8 mouse cellular contexts compared by ENCODE assay signal in the genomic region with DNA sequence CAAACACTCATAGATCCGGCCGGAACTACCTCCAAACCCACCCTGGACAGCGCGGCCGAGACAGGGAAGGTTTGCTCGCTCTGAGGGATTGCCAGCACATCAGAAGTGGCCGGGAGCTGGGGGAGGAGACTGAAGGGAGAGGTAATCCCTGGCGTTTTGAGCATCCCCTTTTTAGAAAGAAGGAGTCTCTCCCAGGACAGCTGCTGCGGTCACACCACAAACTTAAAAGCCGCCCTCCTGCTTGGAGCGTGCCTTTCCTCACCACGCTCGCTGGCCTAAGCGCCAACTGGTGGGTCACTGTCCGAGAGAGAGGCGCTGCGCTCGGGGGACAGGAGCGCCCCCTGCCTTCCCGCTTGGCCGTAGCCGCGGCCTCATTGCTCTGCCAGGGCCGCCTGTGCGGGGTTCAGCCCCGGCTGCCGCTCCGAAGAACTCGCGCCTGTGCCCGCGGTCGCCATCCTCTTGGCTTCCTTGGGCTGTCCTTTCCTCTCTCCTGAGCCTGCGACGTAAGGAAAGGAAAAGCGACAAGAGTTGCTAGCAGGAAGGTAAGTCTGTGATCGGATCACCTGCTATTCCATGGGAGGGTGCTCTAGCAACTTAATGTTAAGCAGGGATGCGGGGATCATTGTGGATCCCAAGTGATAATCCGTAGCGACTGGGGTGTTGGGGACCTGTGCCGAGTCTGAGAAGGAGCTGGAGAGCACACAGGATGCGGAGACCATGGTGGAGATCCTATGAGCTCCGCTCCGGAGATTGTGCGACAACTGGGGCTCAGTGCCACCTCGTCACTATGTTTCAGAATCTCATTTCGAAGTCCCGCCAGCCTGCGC. TPM values are rescaled to one million over a fixed set of nuclear protein-coding genes. Genes with fewer than 3 reads are reported as not detected.
DNase-seq lines count a peak whose midpoint lies in the region; ATAC-seq and TF ChIP-seq lines count a peak whose summit lies in the region.

TSS of gene Sema3d (plus strand) at position 253 of the 827 bp plus-strand sequence.

- no peaks in the 10 kb centered on the region for H3K27me3 ChIP-seq in hindbrain, postnatal 0 days (ENCODE audit: insufficient read depth, low read length)

- WGBS in hindbrain, postnatal 0 days = under 1% methylated on average over 48 of the region's 49 CpGs

- no peak within 1 kb of the TSS for H3K27ac ChIP-seq in cortical plate, adult 2 months (ENCODE audit: insufficient read depth, low read length)
- no peak within 1 kb of the TSS for H3K27ac ChIP-seq in hindbrain, postnatal 0 days

- ATAC-seq in hindbrain, postnatal 0 days = peak; percentile 96

- no peaks in the 10 kb centered on the region for H3K36me3 ChIP-seq in hindbrain, postnatal 0 days (ENCODE audit: insufficient read depth, low read length)

- peak within 1 kb of the TSS; percentile 95 for H3K4me2 ChIP-seq in hindbrain, postnatal 0 days (ENCODE audit: low read depth, low read length)

- intact Hi-C loops in gastrocnemius, postnatal 14 days (cut with DNase I; ENCODE audit: low total_unique reads) = no loop called here

- H3K4me1 ChIP-seq in cortical plate, adult 2 months (ENCODE audit: control insufficient read depth, insufficient read depth, low read length) = no peaks in the 10 kb centered on the region
- no peaks in the 10 kb centered on the region for H3K4me1 ChIP-seq in hindbrain, postnatal 0 days (ENCODE audit: insufficient read depth, low read length)

- no peak for TF ChIP-seq POLR2A in cortical plate, adult 2 months (IDR thresholded peaks at IDR 0.05; ENCODE audit: extremely low read depth, insufficient read depth, low read length)

- DNase-seq in adrenal gland, adult (ENCODE audit: inconsistent age in 2 of 2, low spot score in 1 of 2) = peak; percentile 61 to 87
- DNase-seq in gastrocnemius, postnatal 14 days = peak; percentile 70
- DNase-seq in hindbrain, postnatal 0 days (ENCODE audit: low spot score) = peak; percentile 85
- peak; percentile 28 for DNase-seq in left cerebral cortex, adult 11 months (ENCODE audit: low spot score)
- peak; percentile 72 for DNase-seq in lung, postnatal 14 days
- DNase-seq in retina, postnatal 1 day = peak; percentile 81
- peak; percentile 61 to 79 for DNase-seq in urinary bladder, postnatal 4 days (ENCODE audit: low spot score in 2 of 2)

- H3K4me3 ChIP-seq in cortical plate, adult 2 months (ENCODE audit: insufficient read depth, low read length) = peak within 1 kb of the TSS; percentile 66
- peak within 1 kb of the TSS; percentile 66 for H3K4me3 ChIP-seq in hindbrain, postnatal 0 days (ENCODE audit: low read length)

- H3K9me3 ChIP-seq in hindbrain, postnatal 0 days (ENCODE audit: low read length) = no peaks in the 10 kb centered on the region

- H3K9ac ChIP-seq in hindbrain, postnatal 0 days (replicated peaks; ENCODE audit: low read length) = peak within 1 kb of the TSS; percentile 52

- peak; percentile 29; the same call in 1 of the 2 replicates for TF ChIP-seq CTCF in cortical plate, adult 2 months (IDR thresholded peaks at IDR 0.05; ENCODE audit: extremely low read depth, insufficient read depth, low read length)
- peak; percentile 79 for TF ChIP-seq CTCF in hindbrain, postnatal 0 days (IDR thresholded peaks at IDR 0.05; ENCODE audit: low read depth)

RNA-seq across cellular contexts. Expression of gene Sema3d, which starts in this region (rescaled TPM):
- 2.3 and 2.7 TPM in 2 replicates for polyA plus RNA-seq in cortical plate, adult 2 months (2012; rRNA removed)
- 1 to 10 TPM in 1 of 2 experiments, under 1 TPM in 1; 1.00 to 2.0 TPM for total RNA-seq in gastrocnemius, postnatal 14 days (2021)
- total RNA-seq in hindbrain, postnatal 0 days (2014; rRNA removed) = 3.3 and 5.0 TPM in 2 replicates
- 2.7 and 3.1 TPM in 2 replicates for polyA plus RNA-seq in hindbrain, postnatal 0 days (2015; fragmentation: Nextera tagmentation; extraction: Ambion mirVana)

Comparison
In these comparisons a context has a peak if more than half of its experiments do, and no peak if none do; other contexts are left out.
1. DNase-seq: peak in every context shown above with its lines; median percentile 85 in hindbrain, postnatal 0 days; 81 in retina, postnatal 1 day; 74 in adrenal gland, adult; 72 in lung, postnatal 14 days; 70 in gastrocnemius, postnatal 14 days; 70 in urinary bladder, postnatal 4 days; 28 in left cerebral cortex, adult 11 months.